In the genomic region with DNA sequence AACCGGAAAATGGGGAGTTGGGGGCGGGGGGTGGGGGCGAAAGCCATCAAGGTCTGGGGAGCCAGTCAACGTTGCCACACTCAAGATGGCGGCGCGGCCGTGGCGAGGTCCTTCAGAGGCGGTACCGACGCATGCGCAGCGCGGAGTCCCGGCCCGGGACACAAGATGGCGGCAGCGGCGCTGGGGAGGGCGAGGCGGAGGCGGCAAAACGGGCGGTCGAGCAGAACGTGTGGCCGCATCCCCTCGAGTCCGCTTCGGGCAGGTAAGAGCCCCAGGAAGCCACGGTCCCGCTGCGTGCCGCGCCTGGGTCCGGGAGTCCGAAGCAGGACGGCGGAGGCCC, we compare ENCODE assay signal across 8 mouse cellular contexts. TPM values are rescaled to one million over a fixed set of nuclear protein-coding genes. Genes with fewer than 3 reads are reported as not detected.
DNase-seq lines count a peak whose midpoint lies in the region; ATAC-seq and TF ChIP-seq lines count a peak whose summit lies in the region.

Gene Pcif1 (plus strand): TSS at position 77 of the 340 bp plus-strand sequence.

- H3K4me3 ChIP-seq in embryonic facial prominence, embryonic 13.5 days: peak within 1 kb of the TSS; percentile 92
- H3K4me3 ChIP-seq in heart, adult 2 months: peak within 1 kb of the TSS; percentile 100
- peak within 1 kb of the TSS; percentile 87 for H3K4me3 ChIP-seq in limb, embryonic 12.5 days (replicated peaks)
- peak within 1 kb of the TSS; percentile 96 for H3K4me3 ChIP-seq in midbrain, embryonic 14.5 days (replicated peaks; ENCODE audit: low read depth, low read length)

- H3K79me2 ChIP-seq in heart, adult 2 months (replicated peaks; ENCODE audit: control insufficient read depth, insufficient read depth, low read length): peaks cover 2% of the 10 kb centered on the region

- intact Hi-C loops in heart, adult 2 months (cut with DNase I): loop anchor here (1.0 to 2.0 kb wide), 2 partner anchors 22 to 32 kb away; partner anchors contain the start of genes Pltp and Zfp335

- peak; percentile 82 for DNase-seq in 3T3-L1 (ENCODE audit: low read depth, low spot score)
- peak; percentile 91 to 96 for DNase-seq in adrenal gland, postnatal 4 days (ENCODE audit: low spot score in 2 of 2)
- DNase-seq in heart, adult 2 months: peak; percentile 92 to 97
- DNase-seq in kidney, adult 8-10 months: peak; percentile 87 to 92
- DNase-seq in midbrain, embryonic 14.5 days: peak; percentile 96
- DNase-seq in spleen, adult 12 weeks (ENCODE audit: low spot score): peak; percentile 91

- peak; percentile 88 for ATAC-seq in embryonic facial prominence, embryonic 13.5 days (ENCODE audit: insufficient number of reproducible peaks, insufficient read depth, low FRiP score, low TSS enrichment, low read depth)
- ATAC-seq in limb, embryonic 12.5 days (ENCODE audit: insufficient number of reproducible peaks, insufficient read depth, low FRiP score, low TSS enrichment, low read depth): peak; percentile 72
- ATAC-seq in midbrain, embryonic 14.5 days (ENCODE audit: low FRiP score, low TSS enrichment): peak; percentile 88

- TF ChIP-seq POLR2A in heart, adult 2 months (IDR thresholded peaks at IDR 0.05; ENCODE audit: insufficient read depth, low read depth, low read length): peak; percentile 74

- H3K36me3 ChIP-seq in embryonic facial prominence, embryonic 13.5 days: peaks cover 17% of the 10 kb centered on the region
- peaks cover 6% of the 10 kb centered on the region; the same call in 1 of the 2 replicates for H3K36me3 ChIP-seq in heart, adult 2 months (ENCODE audit: control insufficient read depth, insufficient read depth, low read length)
- peaks cover 23% of the 10 kb centered on the region for H3K36me3 ChIP-seq in limb, embryonic 12.5 days
- peaks cover 12% of the 10 kb centered on the region for H3K36me3 ChIP-seq in midbrain, embryonic 14.5 days (ENCODE audit: control insufficient read depth, insufficient read depth, low read length)

- H3K27me3 ChIP-seq in embryonic facial prominence, embryonic 13.5 days: no peaks in the 10 kb centered on the region
- H3K27me3 ChIP-seq in heart, adult 2 months (ENCODE audit: control insufficient read depth, insufficient read depth, low read length): no peaks in the 10 kb centered on the region
- no peaks in the 10 kb centered on the region for H3K27me3 ChIP-seq in limb, embryonic 12.5 days
- no peaks in the 10 kb centered on the region for H3K27me3 ChIP-seq in midbrain, embryonic 14.5 days (ENCODE audit: control insufficient read depth, insufficient read depth, low read length)

- peak within 1 kb of the TSS; percentile 94 for H3K4me2 ChIP-seq in embryonic facial prominence, embryonic 13.5 days
- H3K4me2 ChIP-seq in limb, embryonic 12.5 days: peak within 1 kb of the TSS; percentile 88
- H3K4me2 ChIP-seq in midbrain, embryonic 14.5 days (ENCODE audit: low read length): peak within 1 kb of the TSS; percentile 94

- no peak for TF ChIP-seq CTCF in heart, adult 2 months (IDR thresholded peaks at IDR 0.05)

- no peaks in the 10 kb centered on the region for H3K9me3 ChIP-seq in embryonic facial prominence, embryonic 13.5 days
- H3K9me3 ChIP-seq in limb, embryonic 12.5 days: no peaks in the 10 kb centered on the region
- no peaks in the 10 kb centered on the region for H3K9me3 ChIP-seq in midbrain, embryonic 14.5 days (ENCODE audit: control insufficient read depth, low read length)

- peak within 1 kb of the TSS; percentile 100 for H3K9ac ChIP-seq in embryonic facial prominence, embryonic 13.5 days
- peak within 1 kb of the TSS; percentile 96 for H3K9ac ChIP-seq in heart, adult 2 months (ENCODE audit: low read depth, low read length)
- peak within 1 kb of the TSS; percentile 99 for H3K9ac ChIP-seq in limb, embryonic 12.5 days (replicated peaks)
- peak within 1 kb of the TSS; percentile 100 for H3K9ac ChIP-seq in midbrain, embryonic 14.5 days (replicated peaks; ENCODE audit: low read length)

- peaks cover 36% of the 10 kb centered on the region for H3K4me1 ChIP-seq in embryonic facial prominence, embryonic 13.5 days
- H3K4me1 ChIP-seq in heart, adult 2 months (ENCODE audit: control insufficient read depth, insufficient read depth, low read length): peaks cover 18% of the 10 kb centered on the region
- H3K4me1 ChIP-seq in limb, embryonic 12.5 days (replicated peaks): peaks cover 31% of the 10 kb centered on the region
- H3K4me1 ChIP-seq in midbrain, embryonic 14.5 days (ENCODE audit: control insufficient read depth, insufficient read depth, low read length): peaks cover 27% of the 10 kb centered on the region

- peak; percentile 55; the same call in 1 of the 2 replicates for TF ChIP-seq EP300 in heart, adult 2 months (IDR thresholded peaks at IDR 0.05; ENCODE audit: insufficient read depth, low read depth, low read length)

- WGBS in embryonic facial prominence, embryonic 13.5 days: under 1% methylated on average over 35 of the region's 40 CpGs
- 1% methylated on average over 40 of the region's 40 CpGs for WGBS in heart, adult 2 months
- 0% methylated on average over 36 of the region's 40 CpGs for WGBS in limb, embryonic 12.5 days
- 1% methylated on average over 39 of the region's 40 CpGs for WGBS in midbrain, embryonic 14.5 days

- H3K27ac ChIP-seq in embryonic facial prominence, embryonic 13.5 days: peak within 1 kb of the TSS; percentile 100
- H3K27ac ChIP-seq in heart, adult 2 months: peak within 1 kb of the TSS; percentile 100
- peak within 1 kb of the TSS; percentile 100 for H3K27ac ChIP-seq in limb, embryonic 12.5 days
- peak within 1 kb of the TSS; percentile 100 for H3K27ac ChIP-seq in midbrain, embryonic 14.5 days (replicated peaks; ENCODE audit: low read depth, low read length)

RNA-seq across cellular contexts. Expression of gene Pcif1, which starts in this region (rescaled TPM):
- total RNA-seq in adrenal gland, postnatal 4 days (2021): 10 to 100 TPM; 78.8 to 80.7 TPM
- 78.4 and 78.8 TPM in 2 replicates for polyA plus RNA-seq in embryonic facial prominence, embryonic 13.5 days (2015; fragmentation: Nextera tagmentation; extraction: Ambion mirVana)
- total RNA-seq in heart, adult 2 months (2021): 10 to 100 TPM; 25.7 to 31.8 TPM
- polyA plus RNA-seq in heart, adult 2 months (2012; rRNA removed): 18.4 and 20.8 TPM in 2 replicates
- 82.6 and 97.6 TPM in 2 replicates for polyA plus RNA-seq in limb, embryonic 12.5 days (2016; fragmentation: Nextera tagmentation; extraction: Ambion mirVana)
- 92.8 and 99.5 TPM in 2 replicates for polyA plus RNA-seq in midbrain, embryonic 14.5 days (2014; fragmentation: Nextera tagmentation; extraction: Ambion mirVana)

Comparison
In these comparisons a context has a peak if more than half of its experiments do, and no peak if none do; other contexts are left out.
1. Peak in every context shown above with its lines: DNase-seq, ATAC-seq, H3K4me3 ChIP-seq and H3K27ac ChIP-seq.